Mouse (Mus musculus) embryonic facial prominence, embryonic 10.5 days (tissue): ENCODE results near the gene Mrpl11. TPM values are rescaled to one million over a fixed set of nuclear protein-coding genes. Genes with fewer than 3 reads are reported as not detected.
A peak's percentile ranks its signal among the peaks of the same experiment; 100 is the strongest.

Experiments used
- DNase-seq: peaks from one replicate; pipeline ENCODE4 v3.0.0-alpha.2; 2017; ENCODE audit warnings: low spot score
- H3K27ac ChIP-seq: fragments of 300-500 bp; sonication (generic); replicated peaks from 2 replicates; pipeline ENCODE4 v1.5.1; 2016; ENCODE audit warnings: mild to moderate bottlenecking
- H3K27me3 ChIP-seq: fragments of 300-500 bp; sonication (generic); replicated peaks from 2 replicates; pipeline ENCODE4 v1.6.1; 2016; ENCODE audit warnings: low read depth, mild to moderate bottlenecking; ENCODE audit not compliant: poor library complexity, severe bottlenecking
- H3K36me3 ChIP-seq: fragments of 300-500 bp; sonication (generic); replicated peaks from 2 replicates; pipeline ENCODE4 v1.6.1; 2016; ENCODE audit warnings: mild to moderate bottlenecking, moderate library complexity
- H3K4me1 ChIP-seq: fragments of 300-500 bp; sonication (generic); 2 replicates; pipeline ENCODE4 v1.6.1; 2016
- H3K4me3 ChIP-seq: fragments of 300-500 bp; sonication (generic); 2 replicates; pipeline ENCODE4 v1.5.1; 2016; ENCODE audit warnings: mild to moderate bottlenecking, moderate library complexity
- H3K9me3 ChIP-seq: fragments of 300-500 bp; sonication (generic); 2 replicates; pipeline ENCODE4 v1.6.1; 2016; ENCODE audit warnings: mild to moderate bottlenecking
- WGBS: fragments of 180-500 bp; shearing (Covaris S2); methylation state at CpG from one replicate; pipeline ENCODE4 v1.1.7; 2016; 5-methylcytosine and 5-hydroxymethylcytosine counted together
- polyA plus RNA-seq: library from polyadenylated mRNA; unstranded; fragments of >200 nt; fragmentation: Nextera tagmentation; extraction: Ambion mirVana; gene quantifications from 2 replicates; pipeline ENCODE4 v1.2.1, GENCODE M21; 2016

The Mrpl11 gene
- 164 and 165 TPM in 2 replicates for polyA plus RNA-seq

DNA sequence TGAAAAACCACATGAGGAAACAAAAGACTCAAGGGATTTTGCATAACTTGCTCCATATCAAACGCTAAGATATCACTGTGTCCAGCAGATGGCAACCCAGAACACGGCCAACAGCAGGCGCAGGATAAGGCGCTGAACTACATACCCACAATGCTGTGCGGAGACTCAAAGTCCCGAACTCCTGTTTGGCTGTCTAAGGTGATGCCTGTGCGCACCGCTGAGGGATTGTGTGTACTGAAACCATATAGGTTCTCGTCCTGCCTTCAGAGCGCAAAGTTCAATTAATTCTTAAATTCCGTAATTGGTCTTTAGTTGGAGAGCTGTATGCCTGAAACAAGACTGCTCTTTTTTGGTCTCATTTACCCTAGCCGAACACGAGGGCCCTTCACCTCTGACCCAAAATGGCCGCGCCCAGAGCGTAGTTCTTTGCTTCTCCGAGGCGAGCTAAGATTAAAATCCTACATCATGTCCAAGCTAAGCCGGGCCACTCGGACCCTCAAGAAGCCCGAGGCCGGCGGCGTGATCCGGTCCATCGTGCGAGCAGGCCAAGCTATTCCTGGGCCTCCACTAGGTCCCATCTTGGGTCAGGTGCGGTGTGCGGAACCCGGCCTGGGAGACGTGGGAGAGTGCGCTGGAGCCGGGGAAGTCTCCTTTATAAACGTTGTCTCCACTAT is at the start of gene Mrpl11:
Gene Mrpl11, plus strand, starts transcription at position 220 of the 674 bp plus-strand sequence.
- under 1% methylated on average over 34 of the region's 34 CpGs for WGBS
- H3K27me3 ChIP-seq, result no peaks in the 10 kb centered on the region
- H3K4me3 ChIP-seq, result peak within 1 kb of the TSS; percentile 77
- H3K27ac ChIP-seq, result peak within 1 kb of the TSS; percentile 90
- no peaks in the 10 kb centered on the region for H3K9me3 ChIP-seq
- peaks cover 30% of the 10 kb centered on the region for H3K36me3 ChIP-seq
- H3K4me1 ChIP-seq, result peaks cover 8% of the 10 kb centered on the region
- DNase-seq, result peak; percentile 90

DNA sequence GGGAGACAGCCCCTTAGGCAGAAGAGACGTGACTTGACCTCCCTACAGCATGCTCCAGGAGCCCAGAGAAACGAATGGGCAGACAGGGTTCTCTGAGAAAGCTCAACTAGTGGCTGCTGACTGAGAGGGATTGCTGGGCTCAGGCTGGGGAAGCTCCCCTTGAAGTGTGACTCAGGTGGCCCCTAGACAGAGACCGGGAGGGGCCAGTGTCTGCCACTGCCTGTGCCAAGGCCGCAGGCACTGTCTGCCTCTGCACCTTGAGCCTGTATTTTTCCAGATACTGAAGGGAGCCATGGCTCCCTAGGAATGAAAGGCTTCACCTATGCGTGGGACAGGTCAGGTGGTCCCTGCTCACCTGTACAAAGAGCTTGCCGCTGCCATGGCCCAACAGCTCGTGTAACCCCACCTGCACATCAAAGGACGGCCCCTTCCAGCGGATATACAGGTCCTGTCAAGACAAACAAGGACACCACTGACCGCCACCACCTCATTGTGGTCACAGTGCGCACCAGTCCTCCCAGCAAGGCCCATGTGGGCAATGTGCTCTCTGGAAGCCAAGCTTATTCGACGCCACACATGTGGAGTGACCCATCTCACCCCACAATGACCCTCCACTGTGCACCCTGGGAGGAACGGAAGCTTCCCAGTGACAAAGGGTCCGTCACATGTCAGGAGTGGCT is 45.9 kb upstream of the Mrpl11 start:
- no peaks in the 10 kb centered on the region for H3K4me1 ChIP-seq
- no peaks in the 10 kb centered on the region for H3K9me3 ChIP-seq
- peaks cover 100% of the 10 kb centered on the region for H3K36me3 ChIP-seq
- DNase-seq, result no peak
- no peak overlapping the region for H3K4me3 ChIP-seq
- no peaks in the 10 kb centered on the region for H3K27me3 ChIP-seq
- WGBS, result 89% methylated on average over 15 of the region's 15 CpGs
- no peak overlapping the region for H3K27ac ChIP-seq

DNA sequence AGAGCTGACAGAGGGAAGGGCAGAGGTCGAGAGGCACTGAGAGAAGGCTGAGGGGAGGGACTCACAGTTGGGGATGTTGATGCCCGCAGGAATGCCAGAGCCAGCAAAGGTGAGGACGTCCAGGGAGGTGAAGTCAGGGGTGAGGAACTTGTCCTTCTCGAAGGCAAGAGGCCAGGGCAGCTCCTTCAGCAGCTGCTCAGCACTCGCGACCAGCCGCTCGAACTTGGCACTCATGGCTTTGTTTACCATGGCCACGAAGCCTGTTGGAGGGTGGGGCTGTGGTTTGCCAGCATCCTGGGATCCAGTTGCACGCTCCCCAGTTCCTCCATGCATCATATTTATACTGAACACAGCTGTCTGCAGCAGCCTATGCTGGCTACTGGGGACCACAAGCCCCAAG is 45.1 kb upstream of the Mrpl11 start:
- DNase-seq, result no peak
- H3K27me3 ChIP-seq, result no peaks in the 10 kb centered on the region
- H3K27ac ChIP-seq, result no peak overlapping the region
- H3K9me3 ChIP-seq, result no peaks in the 10 kb centered on the region
- 87% methylated on average over 10 of the region's 10 CpGs for WGBS
- H3K4me3 ChIP-seq, result no peak overlapping the region
- peaks cover 100% of the 10 kb centered on the region for H3K36me3 ChIP-seq
- no peaks in the 10 kb centered on the region for H3K4me1 ChIP-seq

DNA sequence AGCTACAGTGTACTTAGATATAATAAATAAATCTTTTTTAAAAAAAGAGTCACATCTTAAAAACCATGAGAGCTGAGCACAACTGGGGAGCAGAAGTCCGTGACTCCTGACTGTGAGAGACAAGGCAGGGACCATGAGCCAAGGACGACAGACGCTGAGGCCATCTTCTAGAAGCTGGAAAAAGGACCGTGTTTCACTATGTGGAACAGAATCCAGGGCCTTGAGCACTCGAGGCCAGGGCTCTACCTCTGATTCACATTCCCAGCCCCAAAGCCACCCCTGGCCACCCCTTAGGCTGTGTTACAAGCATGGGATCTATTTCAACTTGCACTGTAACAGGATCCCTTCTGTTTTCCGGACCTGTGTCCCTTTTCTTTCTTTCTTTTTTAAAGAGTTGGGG is 42.3 kb upstream of the Mrpl11 start:
- Histone ChIP-seq H3K36me3 (peaks cover 100% of the 10 kb centered on the region), H3K4me1 (no peaks in the 10 kb centered on the region), H3K27ac (no peak overlapping the region), H3K27me3 (no peaks in the 10 kb centered on the region), H3K9me3 (no peaks in the 10 kb centered on the region), H3K4me3 (no peak overlapping the region)
- WGBS, result 83% methylated on average over 6 of the region's 6 CpGs
- no peak for DNase-seq

DNA sequence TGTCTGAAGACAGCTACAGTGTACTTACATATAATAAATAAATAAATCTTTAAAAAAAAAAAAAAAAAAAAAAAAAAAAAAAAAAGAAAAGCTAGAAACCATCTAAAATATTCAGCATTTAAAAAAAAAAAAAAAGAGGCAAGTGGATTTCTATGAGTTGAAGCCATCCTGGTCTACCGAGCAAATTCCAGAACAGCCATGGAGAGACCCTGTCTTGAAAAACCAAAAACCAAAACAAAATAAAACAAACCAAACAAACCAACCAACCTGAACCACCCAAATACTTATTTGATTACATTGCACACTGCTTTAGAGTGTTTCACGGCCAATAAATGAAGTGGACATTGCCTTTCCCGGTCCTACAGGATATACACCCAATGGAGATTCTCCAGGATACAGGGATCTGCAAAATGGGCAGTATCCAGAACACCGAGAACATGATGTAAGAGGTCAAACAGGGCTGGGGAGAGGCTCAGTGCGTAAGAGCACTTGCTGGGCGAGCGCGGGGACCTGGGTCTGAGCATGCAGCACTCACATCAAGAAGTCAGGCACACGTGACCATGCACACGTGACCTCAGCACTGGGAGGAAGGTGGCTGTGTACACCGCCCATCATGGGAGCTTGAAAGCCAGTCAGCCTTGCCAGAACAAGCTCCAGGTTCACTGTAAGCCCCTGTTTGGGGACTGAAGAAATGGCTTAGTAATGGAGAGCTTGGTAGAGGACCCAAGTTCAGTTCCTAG is 36.7 kb upstream of the Mrpl11 start:
- no peak for DNase-seq
- peaks cover 25% of the 10 kb centered on the region for H3K4me1 ChIP-seq
- H3K27ac ChIP-seq, result no peak overlapping the region
- no peak overlapping the region for H3K4me3 ChIP-seq
- no peaks in the 10 kb centered on the region for H3K9me3 ChIP-seq
- H3K36me3 ChIP-seq, result peaks cover 65% of the 10 kb centered on the region
- H3K27me3 ChIP-seq, result no peaks in the 10 kb centered on the region
- WGBS, result 97% methylated on average over 11 of the region's 11 CpGs

DNA sequence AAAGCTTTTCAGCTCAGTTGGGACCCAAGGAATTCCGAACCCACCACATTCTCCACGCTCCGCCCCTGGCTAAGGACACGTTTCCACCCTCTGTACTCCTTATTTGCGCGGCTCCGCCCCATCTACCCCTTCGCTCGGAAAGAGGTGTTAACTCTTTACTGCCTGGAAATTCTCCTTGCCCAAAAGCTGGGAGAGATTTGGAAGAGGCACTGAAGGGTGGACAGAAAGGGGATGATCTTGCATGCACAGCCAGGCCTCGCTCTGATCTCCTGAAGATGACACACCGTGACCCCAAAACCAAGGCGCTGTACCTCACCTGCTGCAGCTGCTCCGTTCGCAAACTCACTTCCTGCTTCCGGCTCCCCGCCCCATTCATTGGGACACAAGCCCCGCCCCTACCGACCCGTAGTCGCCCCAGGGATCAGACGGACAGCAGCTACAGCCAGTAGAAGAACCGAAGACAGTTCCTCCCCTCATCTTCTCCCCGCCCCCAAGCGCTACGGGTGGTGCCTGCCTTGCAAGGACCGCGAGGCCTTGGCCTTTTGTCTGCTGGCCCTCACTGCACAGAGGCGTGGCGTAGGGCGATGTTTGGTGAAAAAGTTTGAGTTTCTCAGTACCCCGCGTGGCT is 33.9 kb upstream of the Mrpl11 start, which contains the start of gene Dpp3:
Gene Dpp3, minus strand, starts transcription at position 384 of the 628 bp plus-strand sequence.
- H3K27ac ChIP-seq, result peak within 1 kb of the TSS; percentile 89
- peak; percentile 99 for DNase-seq
- peaks cover 25% of the 10 kb centered on the region for H3K4me1 ChIP-seq
- peaks cover 38% of the 10 kb centered on the region for H3K36me3 ChIP-seq
- peak within 1 kb of the TSS; percentile 75 for H3K4me3 ChIP-seq
- WGBS, result under 1% methylated on average over 32 of the region's 32 CpGs
- H3K27me3 ChIP-seq, result peaks cover 8% of the 10 kb centered on the region; the same call in 1 of the 2 replicates
- no peaks in the 10 kb centered on the region for H3K9me3 ChIP-seq

DNA sequence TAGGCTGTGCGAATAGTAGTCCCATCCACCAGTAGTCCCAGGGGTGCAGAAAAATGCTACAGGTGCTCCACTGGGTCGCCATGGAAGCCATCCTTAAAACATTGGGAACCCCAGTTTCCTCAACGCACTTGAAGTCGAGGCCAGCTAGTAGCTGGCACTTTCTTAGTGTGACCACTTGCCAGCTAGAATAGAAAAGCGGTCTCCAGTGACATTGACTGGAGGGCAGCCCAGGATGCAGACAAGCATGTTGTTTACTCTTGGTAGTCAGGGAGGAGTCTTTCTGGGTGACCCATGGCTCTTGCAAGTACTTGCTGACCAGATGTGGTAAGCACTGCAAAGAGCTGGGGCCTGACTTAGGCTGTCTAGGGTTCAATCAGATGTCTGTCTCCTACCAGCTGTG is 33.2 kb upstream of the Mrpl11 start:
- peak overlapping the region; percentile 89 for H3K27ac ChIP-seq
- WGBS, result 67% methylated on average over 5 of the region's 5 CpGs
- no peaks in the 10 kb centered on the region for H3K9me3 ChIP-seq
- peaks cover 25% of the 10 kb centered on the region for H3K4me1 ChIP-seq
- H3K4me3 ChIP-seq, result peak overlapping the region; percentile 75
- DNase-seq, result peak; percentile 21
- H3K27me3 ChIP-seq, result peaks cover 8% of the 10 kb centered on the region; the same call in 1 of the 2 replicates
- H3K36me3 ChIP-seq, result peaks cover 31% of the 10 kb centered on the region

DNA sequence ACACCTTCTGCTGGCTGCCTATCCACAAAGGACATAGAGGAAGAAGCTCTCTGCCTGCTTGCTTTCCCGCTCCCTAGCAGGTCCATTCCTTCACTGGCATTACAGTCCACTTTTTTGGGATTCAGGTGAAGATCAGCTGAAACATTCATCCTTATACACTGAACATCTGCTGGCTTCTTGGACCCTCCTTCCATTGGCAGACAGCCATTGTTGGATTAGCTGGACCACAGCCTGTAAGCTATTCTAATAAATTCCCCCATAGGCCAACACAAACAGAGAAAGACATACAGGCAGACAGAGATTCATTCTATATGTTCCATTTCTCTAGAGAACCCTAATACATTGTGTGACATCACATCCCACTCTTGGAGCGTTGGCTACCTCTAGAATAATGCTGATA is 25.1 kb upstream of the Mrpl11 start:
- H3K27ac ChIP-seq, result no peak overlapping the region
- WGBS, result 89% methylated on average over 2 of the region's 2 CpGs
- no peaks in the 10 kb centered on the region for H3K36me3 ChIP-seq
- H3K4me1 ChIP-seq, result peaks cover 7% of the 10 kb centered on the region
- no peak for DNase-seq
- no peak overlapping the region for H3K4me3 ChIP-seq
- H3K9me3 ChIP-seq, result no peaks in the 10 kb centered on the region
- H3K27me3 ChIP-seq, result peaks cover 22% of the 10 kb centered on the region

DNA sequence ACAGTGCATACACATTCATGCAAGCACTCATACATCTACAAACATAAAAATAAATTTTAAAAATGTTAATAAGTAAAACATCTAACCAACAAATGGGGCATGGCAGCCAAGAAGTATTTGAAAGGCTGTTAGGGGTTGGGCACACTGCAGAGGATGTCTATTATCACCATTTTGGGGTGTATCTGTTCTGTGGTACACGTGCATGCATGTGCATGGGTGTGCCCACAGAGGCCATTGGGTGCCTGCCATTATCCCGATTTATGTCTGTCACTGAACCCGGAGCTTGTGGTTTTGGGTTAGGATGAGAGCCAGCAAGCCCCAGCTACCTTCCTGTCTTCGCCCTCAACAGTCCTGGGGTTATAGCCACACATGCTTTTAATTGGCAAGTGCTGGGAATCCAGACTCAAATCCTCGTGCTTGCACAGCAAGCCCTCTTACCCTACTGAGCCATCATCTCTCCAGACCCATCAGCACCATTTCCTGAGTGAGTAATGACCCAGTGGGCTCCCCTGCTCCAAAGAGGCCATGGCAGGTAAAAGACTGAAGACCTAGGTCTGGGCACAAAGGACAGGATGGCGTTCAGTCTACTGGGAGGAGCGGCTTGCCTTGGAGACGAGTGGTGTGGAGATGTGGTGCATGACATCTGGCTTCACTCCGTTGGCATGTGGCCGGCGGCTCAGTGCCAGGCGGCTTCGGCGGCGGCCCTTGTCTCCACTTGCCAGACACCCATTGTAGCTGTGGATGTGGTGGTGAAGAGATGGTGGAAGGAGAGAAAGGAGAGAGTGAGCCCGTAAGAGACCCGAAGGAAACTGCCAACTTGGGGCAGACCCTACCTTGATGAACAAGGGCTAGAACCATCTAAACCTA is 24.3 kb upstream of the Mrpl11 start:
- H3K36me3 ChIP-seq, result no peaks in the 10 kb centered on the region
- H3K9me3 ChIP-seq, result no peaks in the 10 kb centered on the region
- no peak overlapping the region for H3K27ac ChIP-seq
- no peak for DNase-seq
- peaks cover 15% of the 10 kb centered on the region for H3K4me1 ChIP-seq
- 86% methylated on average over 17 of the region's 17 CpGs for WGBS
- no peak overlapping the region for H3K4me3 ChIP-seq
- H3K27me3 ChIP-seq, result peaks cover 22% of the 10 kb centered on the region

DNA sequence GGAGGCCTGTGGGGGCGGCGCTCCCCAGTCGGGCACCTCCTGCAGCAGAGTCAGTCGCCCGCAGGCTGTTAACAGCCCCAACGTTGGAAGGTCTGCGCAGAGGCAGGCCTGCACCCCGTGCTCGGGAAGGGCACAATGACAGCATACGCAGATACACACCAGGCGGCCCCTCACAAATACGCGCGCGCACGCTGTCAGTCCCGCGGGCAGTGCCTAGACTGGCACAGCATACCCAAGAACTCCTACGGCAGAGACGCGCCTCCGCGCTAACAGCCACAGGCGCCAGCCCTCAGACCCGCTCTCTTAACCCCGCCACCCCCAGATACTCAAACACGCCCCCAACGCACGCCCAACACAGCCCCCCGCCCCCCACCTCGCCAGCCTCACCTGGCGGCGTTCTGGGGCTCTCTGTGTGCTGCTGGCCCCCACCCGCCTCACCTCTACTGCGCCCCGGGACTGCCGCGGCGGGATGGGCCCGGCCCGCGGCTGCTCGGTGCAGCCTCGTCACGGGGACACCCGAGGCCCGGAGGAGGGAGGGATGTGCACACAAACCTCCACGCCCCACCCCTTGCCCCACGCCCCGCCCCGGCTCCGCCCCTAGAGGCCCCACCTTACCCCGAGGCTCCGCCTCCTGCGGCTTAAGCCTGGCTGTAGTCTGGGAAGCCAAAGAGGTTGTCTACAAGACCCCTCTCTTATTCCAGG is 19.2 kb upstream of the Mrpl11 start, which contains the start of gene Peli3:
Gene Peli3, minus strand, starts transcription at position 577 of the 702 bp plus-strand sequence.
- Histone ChIP-seq H3K27me3 (peaks cover 34% of the 10 kb centered on the region), H3K27ac (peak within 1 kb of the TSS; percentile 69), H3K4me3 (peak within 1 kb of the TSS; percentile 78), H3K36me3 (no peaks in the 10 kb centered on the region), H3K4me1 (peaks cover 34% of the 10 kb centered on the region), H3K9me3 (no peaks in the 10 kb centered on the region)
- under 1% methylated on average over 53 of the region's 55 CpGs for WGBS
- peak; percentile 93 for DNase-seq

DNA sequence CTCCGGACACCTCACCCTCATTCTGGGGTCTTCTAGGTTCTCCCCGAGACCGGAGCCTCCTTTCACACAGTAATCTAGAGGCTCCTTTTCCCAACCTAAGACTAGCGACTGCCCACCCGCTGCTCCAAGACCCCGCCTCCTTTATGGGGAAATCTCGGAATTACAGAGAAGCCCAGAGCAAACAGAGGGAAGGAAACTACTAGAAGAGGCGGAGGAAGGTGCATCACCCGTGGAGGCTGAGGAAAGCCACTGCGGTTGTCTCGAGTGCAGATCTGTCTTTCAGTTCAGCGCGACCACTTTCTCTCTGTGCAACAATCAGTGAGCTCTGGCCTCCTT is 18.7 kb upstream of the Mrpl11 start:
- Histone ChIP-seq H3K27me3 (peaks cover 34% of the 10 kb centered on the region), H3K4me3 (peak overlapping the region; percentile 78), H3K9me3 (no peaks in the 10 kb centered on the region), H3K36me3 (no peaks in the 10 kb centered on the region), H3K4me1 (peaks cover 34% of the 10 kb centered on the region), H3K27ac (peak overlapping the region; percentile 69)
- WGBS, result 7% methylated on average over 13 of the region's 13 CpGs
- no peak for DNase-seq
